Mouse (Mus musculus): Measurements from ENCODE around the gene Rgs6.

Gene Rgs6

GRCm38 (mm10) chr12:82757367-82757766 is 169.3 kb downstream of the Rgs6 start:
- no peak for DNase-seq (ENCODE audit: low spot score)

- no peak for DNase-seq (ENCODE audit: low spot score)
These were observed 174.0 kb downstream of the Rgs6 start for GRCm38 (mm10) chr12:82762046-82762445.

GRCm38 (mm10) chr12:82768726-82769125 is 180.6 kb downstream of the Rgs6 start:
- no peak for DNase-seq (ENCODE audit: low spot score)

GRCm38 (mm10) chr12:82772215-82772614 is 184.1 kb downstream of the Rgs6 start:
- DNase-seq (ENCODE audit: low spot score) = no peak

GRCm38 (mm10) chr12:82774576-82774975 is 186.5 kb downstream of the Rgs6 start:
- no peak for DNase-seq (ENCODE audit: low spot score)

- DNase-seq (ENCODE audit: low spot score) = no peak
These were observed 188.6 kb downstream of the Rgs6 start for GRCm38 (mm10) chr12:82776686-82777085.

GRCm38 (mm10) chr12:82780936-82781335 is 192.8 kb downstream of the Rgs6 start:
- DNase-seq (ENCODE audit: low spot score) = no peak

- no peak for DNase-seq (ENCODE audit: low spot score)
These were observed 193.3 kb downstream of the Rgs6 start for GRCm38 (mm10) chr12:82781414-82781813.

- DNase-seq (ENCODE audit: low spot score) = no peak
These were observed 204.0 kb downstream of the Rgs6 start for GRCm38 (mm10) chr12:82792122-82792521.

- DNase-seq (ENCODE audit: low spot score) = no peak
These were observed 211.8 kb downstream of the Rgs6 start for GRCm38 (mm10) chr12:82799892-82800291.

- no peak for DNase-seq (ENCODE audit: low spot score)
These were observed 213.6 kb downstream of the Rgs6 start for GRCm38 (mm10) chr12:82801736-82802135.

GRCm38 (mm10) chr12:82802711-82803110 is 214.6 kb downstream of the Rgs6 start:
- no peak for DNase-seq (ENCODE audit: low spot score)

- no peak for DNase-seq (ENCODE audit: low spot score)
These were observed 217.1 kb downstream of the Rgs6 start for GRCm38 (mm10) chr12:82805167-82805566.

GRCm38 (mm10) chr12:82810631-82811030 is 222.5 kb downstream of the Rgs6 start:
- no peak for DNase-seq (ENCODE audit: low spot score)

- no peak for DNase-seq (ENCODE audit: low spot score)
These were observed 227.9 kb downstream of the Rgs6 start for GRCm38 (mm10) chr12:82815982-82816381.

GRCm38 (mm10) chr12:82819328-82819727 is 231.2 kb downstream of the Rgs6 start:
- no peak for DNase-seq (ENCODE audit: low spot score)

GRCm38 (mm10) chr12:82819991-82820390 is 231.9 kb downstream of the Rgs6 start:
- no peak for DNase-seq (ENCODE audit: low spot score)

- DNase-seq (ENCODE audit: low spot score) = no peak
These were observed 234.9 kb downstream of the Rgs6 start for GRCm38 (mm10) chr12:82822821-82823620.

GRCm38 (mm10) chr12:82830333-82830732 is 242.2 kb downstream of the Rgs6 start:
- DNase-seq (ENCODE audit: low spot score) = no peak

- DNase-seq (ENCODE audit: low spot score) = no peak
These were observed 250.5 kb downstream of the Rgs6 start for GRCm38 (mm10) chr12:82838544-82838943.

- DNase-seq (ENCODE audit: low spot score) = no peak
These were observed 253.5 kb downstream of the Rgs6 start for GRCm38 (mm10) chr12:82841566-82841965.

GRCm38 (mm10) chr12:82848304-82848872 is 260.3 kb downstream of the Rgs6 start:
- no peak for DNase-seq (ENCODE audit: low spot score)

- no peak for DNase-seq (ENCODE audit: low spot score)
These were observed 266.8 kb downstream of the Rgs6 start for GRCm38 (mm10) chr12:82854902-82855301.
